Mouse (Mus musculus): Measurements from ENCODE around the gene Fchsd2. TPM values are rescaled to one million over a fixed set of nuclear protein-coding genes. Genes with fewer than 3 reads are reported as not detected.
"Not testable (repeated sequence)": the region's sequence is repeated elsewhere in the genome, so short reads cannot be mapped to it uniquely, and the experiment has no call there.

Fchsd2 gene
- total and polyA plus RNA-seq, 2 experiments: 8.9 to 43.0 TPM

GRCm38 (mm10) chr7:101138819-101139218 is 46.2 kb downstream of the Fchsd2 start:
- WGBS: 52% methylated on average over 1 of the region's 1 CpGs
- no peak for DNase-seq (ENCODE audit: extremely low read depth, low read depth, low spot score)
- H3K9ac ChIP-seq (ENCODE audit: low read depth, low read length): no peak overlapping the region
- peaks cover 18% of the 10 kb centered on the region for H3K79me2 ChIP-seq (ENCODE audit: control insufficient read depth, insufficient read depth, low read length)
- H3K27me3 ChIP-seq (ENCODE audit: control insufficient read depth, insufficient read depth, low read length): no peaks in the 10 kb centered on the region
- H3K27ac ChIP-seq (replicated peaks; ENCODE audit: insufficient read depth, low read depth, low read length): no peak overlapping the region
- H3K4me3 ChIP-seq (ENCODE audit: insufficient read depth, low read depth, low read length): no peak overlapping the region
- H3K4me1 ChIP-seq (ENCODE audit: control insufficient read depth, insufficient read depth, low read length): no peaks in the 10 kb centered on the region; the same call in 1 of the 2 replicates
- peaks cover 16% of the 10 kb centered on the region for H3K36me3 ChIP-seq (ENCODE audit: control insufficient read depth, insufficient read depth, low read length)
- TF ChIP-seq POLR2A (IDR thresholded peaks at IDR 0.05; ENCODE audit: extremely low read depth, insufficient read depth, low read length): no peak
- no peak for TF ChIP-seq CTCF (IDR thresholded peaks at IDR 0.05; ENCODE audit: low read depth, low read length)

DNA sequence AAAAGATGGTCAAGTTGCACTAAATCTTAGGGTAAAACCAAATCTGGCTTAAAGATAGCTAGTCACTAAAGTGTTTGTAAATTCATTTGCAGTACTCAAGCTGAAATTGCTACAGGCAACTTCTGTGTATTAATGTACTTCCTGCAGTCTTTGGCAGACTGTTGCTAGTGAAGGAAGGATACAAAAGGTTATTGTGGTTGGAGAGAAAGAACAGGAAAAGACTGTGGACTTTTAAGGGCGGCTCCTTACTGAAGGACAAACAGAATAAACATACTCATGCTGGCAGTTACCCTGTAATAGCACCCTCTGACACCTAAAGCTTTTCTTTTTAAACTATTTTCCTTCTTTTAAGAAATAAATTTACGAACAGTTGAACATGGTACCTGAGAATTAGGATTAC is 50.2 kb downstream of the Fchsd2 start:
- Histone ChIP-seq H3K79me2 (ENCODE audit: control insufficient read depth, insufficient read depth, low read length) (peaks cover 10% of the 10 kb centered on the region; the same call in 1 of the 2 replicates), H3K36me3 (ENCODE audit: control insufficient read depth, insufficient read depth, low read length) (peaks cover 18% of the 10 kb centered on the region), H3K9ac (ENCODE audit: low read depth, low read length) (no peak overlapping the region), H3K27me3 (ENCODE audit: control insufficient read depth, insufficient read depth, low read length) (no peaks in the 10 kb centered on the region), H3K4me3 (ENCODE audit: insufficient read depth, low read depth, low read length) (no peak overlapping the region), H3K27ac (replicated peaks; ENCODE audit: insufficient read depth, low read depth, low read length) (no peak overlapping the region), H3K4me1 (ENCODE audit: control insufficient read depth, insufficient read depth, low read length) (no peaks in the 10 kb centered on the region; the same call in 1 of the 2 replicates)
- WGBS: 51% methylated on average over 2 of the region's 2 CpGs
- DNase-seq (ENCODE audit: extremely low read depth, low read depth, low spot score): peak; percentile 41
- TF ChIP-seq CTCF (IDR thresholded peaks at IDR 0.05; ENCODE audit: low read depth, low read length) (no peak), POLR2A (IDR thresholded peaks at IDR 0.05; ENCODE audit: extremely low read depth, insufficient read depth, low read length) (no peak)

- Histone ChIP-seq H3K9ac (ENCODE audit: low read depth, low read length) (no peak overlapping the region), H3K4me1 (ENCODE audit: control insufficient read depth, insufficient read depth, low read length) (no peaks in the 10 kb centered on the region; the same call in 1 of the 2 replicates), H3K79me2 (ENCODE audit: control insufficient read depth, insufficient read depth, low read length) (peaks cover 5% of the 10 kb centered on the region; the same call in 1 of the 2 replicates), H3K36me3 (ENCODE audit: control insufficient read depth, insufficient read depth, low read length) (peaks cover 15% of the 10 kb centered on the region), H3K27ac (replicated peaks; ENCODE audit: insufficient read depth, low read depth, low read length) (no peak overlapping the region), H3K27me3 (ENCODE audit: control insufficient read depth, insufficient read depth, low read length) (no peaks in the 10 kb centered on the region), H3K4me3 (ENCODE audit: insufficient read depth, low read depth, low read length) (no peak overlapping the region)
- no peak for DNase-seq (ENCODE audit: extremely low read depth, low read depth, low spot score)
- WGBS: 76% methylated on average over 2 of the region's 2 CpGs
- TF ChIP-seq POLR2A (IDR thresholded peaks at IDR 0.05; ENCODE audit: extremely low read depth, insufficient read depth, low read length) (no peak), CTCF (IDR thresholded peaks at IDR 0.05; ENCODE audit: low read depth, low read length) (no peak)
Observed at GRCm38 (mm10) chr7:101144222-101144621, 51.6 kb downstream of the Fchsd2 start.

GRCm38 (mm10) chr7:101149039-101149438 is 56.4 kb downstream of the Fchsd2 start:
- peaks cover 5% of the 10 kb centered on the region; the same call in 1 of the 2 replicates for H3K4me1 ChIP-seq (ENCODE audit: control insufficient read depth, insufficient read depth, low read length)
- H3K36me3 ChIP-seq (ENCODE audit: control insufficient read depth, insufficient read depth, low read length): peaks cover 6% of the 10 kb centered on the region; the same call in 1 of the 2 replicates
- no peak overlapping the region for H3K4me3 ChIP-seq (ENCODE audit: insufficient read depth, low read depth, low read length)
- no peak overlapping the region for H3K27ac ChIP-seq (replicated peaks; ENCODE audit: insufficient read depth, low read depth, low read length)
- H3K27me3 ChIP-seq (ENCODE audit: control insufficient read depth, insufficient read depth, low read length): no peaks in the 10 kb centered on the region
- no peak overlapping the region for H3K9ac ChIP-seq (ENCODE audit: low read depth, low read length)
- WGBS: 50% methylated on average over 3 of the region's 3 CpGs
- H3K79me2 ChIP-seq (ENCODE audit: control insufficient read depth, insufficient read depth, low read length): peaks cover 5% of the 10 kb centered on the region; the same call in 1 of the 2 replicates
- no peak for DNase-seq (ENCODE audit: extremely low read depth, low read depth, low spot score)
- no peak for TF ChIP-seq CTCF (IDR thresholded peaks at IDR 0.05; ENCODE audit: low read depth, low read length)
- TF ChIP-seq POLR2A (IDR thresholded peaks at IDR 0.05; ENCODE audit: extremely low read depth, insufficient read depth, low read length): no peak

GRCm38 (mm10) chr7:101154883-101155282 is 62.2 kb downstream of the Fchsd2 start:
- H3K79me2 ChIP-seq (ENCODE audit: control insufficient read depth, insufficient read depth, low read length): peaks cover 14% of the 10 kb centered on the region; the same call in 1 of the 2 replicates
- H3K36me3 ChIP-seq (ENCODE audit: control insufficient read depth, insufficient read depth, low read length); H3K4me1 ChIP-seq (ENCODE audit: control insufficient read depth, insufficient read depth, low read length); DNase-seq (ENCODE audit: extremely low read depth, low read depth, low spot score); H3K4me3 ChIP-seq (ENCODE audit: insufficient read depth, low read depth, low read length); H3K27ac ChIP-seq (replicated peaks; ENCODE audit: insufficient read depth, low read depth, low read length); H3K9ac ChIP-seq (ENCODE audit: low read depth, low read length); H3K27me3 ChIP-seq (ENCODE audit: control insufficient read depth, insufficient read depth, low read length): not testable (repeated sequence)
- 96% methylated on average over 15 of the region's 15 CpGs for WGBS

GRCm38 (mm10) chr7:101155284-101155683 is 62.6 kb downstream of the Fchsd2 start:
- 94% methylated on average over 3 of the region's 3 CpGs for WGBS
- Histone ChIP-seq H3K4me3 (ENCODE audit: insufficient read depth, low read depth, low read length) (no peak overlapping the region), H3K4me1 (ENCODE audit: control insufficient read depth, insufficient read depth, low read length) (peaks cover 4% of the 10 kb centered on the region; the same call in 1 of the 2 replicates), H3K79me2 (ENCODE audit: control insufficient read depth, insufficient read depth, low read length) (peaks cover 12% of the 10 kb centered on the region; the same call in 1 of the 2 replicates), H3K27me3 (ENCODE audit: control insufficient read depth, insufficient read depth, low read length) (no peaks in the 10 kb centered on the region), H3K36me3 (ENCODE audit: control insufficient read depth, insufficient read depth, low read length) (no peaks in the 10 kb centered on the region; the same call in 1 of the 2 replicates), H3K9ac (ENCODE audit: low read depth, low read length) (no peak overlapping the region), H3K27ac (replicated peaks; ENCODE audit: insufficient read depth, low read depth, low read length) (no peak overlapping the region)
- TF ChIP-seq POLR2A (IDR thresholded peaks at IDR 0.05; ENCODE audit: extremely low read depth, insufficient read depth, low read length) (no peak), CTCF (IDR thresholded peaks at IDR 0.05; ENCODE audit: low read depth, low read length) (no peak)
- no peak for DNase-seq (ENCODE audit: extremely low read depth, low read depth, low spot score)
